Mouse (Mus musculus): ENCODE measurements around the gene Ppp2r5b. TPM values are rescaled to one million over a fixed set of nuclear protein-coding genes. Genes with fewer than 3 reads are reported as not detected.

The Ppp2r5b gene
- 22.5 TPM for polyA plus RNA-seq (2017; shearing (Covaris generic))

GRCm38 (mm10) chr19:6235084-6236052 is at the start of gene Ppp2r5b:
Ppp2r5b (minus strand) TSS chr19:6235872.

GRCm38 (mm10) chr19:6276426-6277421 is 41.1 kb upstream of the Ppp2r5b start, which contains the start of gene Ehd1:
Ehd1 (plus strand) TSS chr19:6276725.

GRCm38 (mm10) chr19:6241274-6242107 is 5.8 kb upstream of the Ppp2r5b start, which contains the start of gene Atg2a:
Atg2a (plus strand) TSS chr19:6241668.

GRCm38 (mm10) chr19:6226135-6226534 is 9.5 kb downstream of the Ppp2r5b start, which contains the start of gene Gpha2:
Gpha2 (plus strand) TSS chr19:6226380.

GRCm38 (mm10) chr19:6184131-6184530 is 51.5 kb downstream of the Ppp2r5b start, which contains the start of gene Majin:
Majin (plus strand) TSS chr19:6184388.

Other genes starting within 250 kb of the Ppp2r5b start
- gene Slc22a20, start 249.7 kb downstream of the Ppp2r5b start, polyA plus RNA-seq (2017; shearing (Covaris generic)), result not detected
- 53.1 TPM for gene Capn1, start 220.0 kb downstream of the Ppp2r5b start, polyA plus RNA-seq (2017; shearing (Covaris generic))
- gene Syvn1, start 189.3 kb downstream of the Ppp2r5b start, polyA plus RNA-seq (2017; shearing (Covaris generic)), result 69.3 TPM
- 37.0 TPM for gene Mrpl49, start 178.1 kb downstream of the Ppp2r5b start, polyA plus RNA-seq (2017; shearing (Covaris generic))
- 1,034 TPM for gene Fau, start 178.0 kb downstream of the Ppp2r5b start, polyA plus RNA-seq (2017; shearing (Covaris generic))
- gene Znhit2, start 174.7 kb downstream of the Ppp2r5b start, polyA plus RNA-seq (2017; shearing (Covaris generic)), result 20.1 TPM
- 15.6 TPM for gene Tm7sf2, start 167.5 kb downstream of the Ppp2r5b start, polyA plus RNA-seq (2017; shearing (Covaris generic))
- 109 TPM for gene Vps51, start 158.6 kb downstream of the Ppp2r5b start, polyA plus RNA-seq (2017; shearing (Covaris generic))
- not detected for gene Tmem262, start 155.8 kb downstream of the Ppp2r5b start, polyA plus RNA-seq (2017; shearing (Covaris generic))
- gene Gm28374, start 153.6 kb downstream of the Ppp2r5b start, polyA plus RNA-seq (2017; shearing (Covaris generic)), result 0.80 TPM
- gene Zfpl1, start 150.9 kb downstream of the Ppp2r5b start, polyA plus RNA-seq (2017; shearing (Covaris generic)), result 27.6 TPM
- 0.58 TPM for gene Cdca5, start 150.9 kb downstream of the Ppp2r5b start, polyA plus RNA-seq (2017; shearing (Covaris generic))
- gene AC131692.1, start 141.5 kb downstream of the Ppp2r5b start, polyA plus RNA-seq (2017; shearing (Covaris generic)), result not detected
- gene Naaladl1, start 130.1 kb downstream of the Ppp2r5b start, polyA plus RNA-seq (2017; shearing (Covaris generic)), result not detected
- 13.0 TPM for gene Sac3d1, start 117.2 kb downstream of the Ppp2r5b start, polyA plus RNA-seq (2017; shearing (Covaris generic))
- 41.7 TPM for gene Snx15, start 107.6 kb downstream of the Ppp2r5b start, polyA plus RNA-seq (2017; shearing (Covaris generic))
- gene Batf2, start 94.9 kb downstream of the Ppp2r5b start, polyA plus RNA-seq (2017; shearing (Covaris generic)), result not detected
- gene Arl2, start 94.3 kb downstream of the Ppp2r5b start, polyA plus RNA-seq (2017; shearing (Covaris generic)), result 23.4 TPM
- gene Majin, start 51.5 kb downstream of the Ppp2r5b start, polyA plus RNA-seq (2017; shearing (Covaris generic)), result not detected
- not detected for gene Gpha2, start 9.5 kb downstream of the Ppp2r5b start, polyA plus RNA-seq (2017; shearing (Covaris generic))
- 91.9 TPM for gene Atg2a, start 5.8 kb upstream of the Ppp2r5b start, polyA plus RNA-seq (2017; shearing (Covaris generic))
- gene Ehd1, start 40.9 kb upstream of the Ppp2r5b start, polyA plus RNA-seq (2017; shearing (Covaris generic)), result 15.0 TPM
- gene Cdc42bpg, start 70.6 kb upstream of the Ppp2r5b start, polyA plus RNA-seq (2017; shearing (Covaris generic)), result 0.21 TPM
- 54.5 TPM for gene Men1, start 99.1 kb upstream of the Ppp2r5b start, polyA plus RNA-seq (2017; shearing (Covaris generic))
- gene Map4k2, start 105.3 kb upstream of the Ppp2r5b start, polyA plus RNA-seq (2017; shearing (Covaris generic)), result 212 TPM
- gene Sf1, start 127.8 kb upstream of the Ppp2r5b start, polyA plus RNA-seq (2017; shearing (Covaris generic)), result 554 TPM
- 8.2 TPM for gene Pygm, start 148.5 kb upstream of the Ppp2r5b start, polyA plus RNA-seq (2017; shearing (Covaris generic))
- gene Rasgrp2, start 163.5 kb upstream of the Ppp2r5b start, polyA plus RNA-seq (2017; shearing (Covaris generic)), result 594 TPM
- not detected for gene Nrxn2, start 182.9 kb upstream of the Ppp2r5b start, polyA plus RNA-seq (2017; shearing (Covaris generic))

Data from naive thymus-derived CD4-positive, alpha-beta T cell, adult 5 months (primary cell).